Mouse (Mus musculus) adrenal gland, adult 2 months (tissue): ENCODE measurements at regions not wholly inside any gene's neighbourhood (a gene's known extent, or its start where the extent isn't known, plus 50 kb on each side); places are given as distances from the start of the nearest gene placed in this dataset.

Source experiments
- DNase-seq: peaks from one replicate; pipeline ENCODE4 v3.0.0; 2021

DNA sequence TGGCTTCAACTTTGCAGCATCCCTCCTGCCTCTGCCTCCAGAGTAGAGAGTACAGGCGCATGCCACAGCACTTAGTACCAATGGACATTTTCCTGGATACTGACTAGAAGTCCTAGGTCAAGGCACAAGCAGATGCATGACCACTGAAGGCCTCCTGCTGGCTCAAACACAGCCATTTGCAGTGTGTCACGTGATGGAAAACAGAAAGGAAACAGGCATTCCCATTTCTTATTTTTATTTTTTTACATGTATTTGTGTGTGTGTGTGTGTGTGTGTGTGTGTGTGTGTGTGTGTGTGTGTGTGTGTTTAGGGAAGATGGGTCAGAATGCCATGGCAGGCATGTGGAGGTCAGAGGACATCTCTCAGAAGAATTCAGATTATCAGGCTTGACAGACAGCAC lies 65.6 kb downstream of the Thap12 start:
- DNase-seq = no peak

DNA sequence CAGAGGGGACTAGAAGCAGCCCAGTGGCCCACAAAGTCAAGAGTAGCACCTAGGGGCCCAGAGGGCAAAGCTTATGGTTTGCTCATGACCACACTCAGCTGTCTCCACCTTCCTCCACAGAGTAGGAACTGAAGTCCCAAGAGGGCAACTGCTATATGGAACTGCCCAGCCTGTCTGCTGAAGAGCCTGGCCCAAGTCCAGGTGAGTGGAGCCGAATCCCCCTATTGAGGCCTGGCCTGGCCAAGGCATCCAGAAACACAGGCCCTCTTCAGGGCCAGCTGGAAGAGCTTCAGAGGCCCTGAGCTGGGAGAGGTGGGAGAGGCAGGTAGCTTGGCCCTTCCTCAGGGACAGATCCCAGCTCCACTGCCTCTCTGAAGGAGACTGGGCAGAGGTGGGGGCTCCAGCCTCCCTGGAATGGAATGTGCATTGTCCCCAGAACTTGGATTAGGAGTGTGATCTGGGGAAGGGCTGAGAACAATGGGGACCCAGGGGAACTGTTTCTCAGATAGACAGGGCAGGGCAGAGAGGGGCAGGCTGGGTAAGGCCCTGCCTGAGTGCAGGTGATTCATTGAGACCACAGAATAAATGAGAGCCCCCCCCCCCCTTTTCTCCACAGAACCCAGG lies 65.7 kb upstream of the Wnt11 start:
- DNase-seq = no peak

DNA sequence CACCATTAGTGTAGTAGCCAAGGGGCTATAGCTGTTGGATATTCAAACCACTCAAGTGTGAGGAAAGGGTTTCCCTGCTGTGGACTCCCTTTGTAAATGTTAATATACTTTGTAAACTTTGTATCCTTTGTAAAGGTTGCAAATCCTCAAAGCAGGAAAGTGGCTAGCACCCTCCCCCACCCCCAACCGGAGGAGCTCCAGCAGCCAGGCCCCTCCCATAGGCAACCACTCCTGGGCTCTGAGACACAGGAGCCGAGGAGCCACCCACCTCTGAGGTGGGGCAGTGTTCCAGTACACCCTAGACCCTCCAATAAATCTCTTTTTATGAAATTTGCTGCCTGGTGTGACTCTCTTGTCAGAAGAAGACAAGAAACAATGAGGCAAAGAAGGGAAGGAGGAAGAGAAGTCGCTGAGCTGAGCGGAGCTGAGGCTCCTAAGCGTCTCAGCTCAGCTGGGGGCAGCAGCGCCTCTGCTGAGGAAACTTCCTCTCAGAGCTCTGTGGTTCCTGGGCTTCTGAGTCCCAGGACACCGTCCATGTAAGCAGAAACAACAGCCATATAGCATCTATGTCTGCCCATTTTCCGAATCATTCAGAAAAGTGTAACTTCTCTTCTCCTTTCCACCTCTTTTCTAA lies 64.5 kb upstream of the Wnt11 start:
- no peak for DNase-seq

DNA sequence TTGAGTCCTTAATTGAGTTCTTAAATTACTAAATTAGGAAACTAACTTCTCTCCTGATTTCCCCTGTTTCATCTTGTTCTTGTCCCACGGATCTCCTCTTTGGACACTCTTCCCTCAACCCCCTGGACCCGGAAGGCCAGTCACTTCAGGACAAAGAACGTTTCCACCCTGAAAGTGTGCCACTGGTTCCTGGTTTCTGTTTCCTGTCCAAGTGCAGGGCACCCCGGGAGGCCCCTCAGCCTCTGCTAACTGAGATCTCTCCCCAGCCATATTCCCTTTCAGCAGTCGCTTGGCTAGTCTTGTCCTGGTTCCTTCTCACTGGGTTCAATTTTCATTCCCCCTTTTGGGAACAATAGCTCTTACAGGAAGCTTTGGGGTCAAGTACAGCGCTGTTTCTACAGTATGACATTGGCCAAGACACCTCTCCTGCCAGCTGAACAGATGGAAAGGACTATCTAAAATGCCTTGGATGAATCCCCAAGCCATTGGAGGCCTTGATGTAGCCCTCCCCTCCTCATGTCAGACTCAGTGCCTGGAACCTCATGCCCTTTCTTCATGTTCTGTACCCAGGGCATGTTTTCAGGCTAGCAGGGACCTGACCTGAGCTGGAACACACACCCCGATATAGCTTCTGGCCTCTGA lies 63.7 kb upstream of the Wnt11 start:
- DNase-seq = no peak

DNA sequence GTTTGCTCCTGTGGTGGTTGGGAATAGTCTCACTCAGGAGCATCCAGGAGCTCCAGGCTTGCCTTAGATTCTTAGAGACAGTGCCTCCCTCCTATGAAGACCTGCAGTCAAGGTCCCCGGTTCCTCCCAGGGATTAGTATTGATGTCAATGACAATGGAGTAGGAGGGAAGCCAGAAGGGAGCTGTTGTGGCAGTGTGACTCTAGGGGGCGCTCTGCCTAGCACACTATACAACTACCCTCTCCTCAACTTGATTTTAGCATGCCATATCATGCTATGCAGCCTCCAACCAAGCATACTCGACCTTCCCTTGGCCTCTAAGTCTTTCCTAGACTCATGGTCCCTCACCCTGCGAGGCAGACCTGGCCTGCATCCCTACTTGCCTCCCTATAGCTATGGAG lies 60.3 kb upstream of the Wnt11 start:
- DNase-seq = no peak

DNA sequence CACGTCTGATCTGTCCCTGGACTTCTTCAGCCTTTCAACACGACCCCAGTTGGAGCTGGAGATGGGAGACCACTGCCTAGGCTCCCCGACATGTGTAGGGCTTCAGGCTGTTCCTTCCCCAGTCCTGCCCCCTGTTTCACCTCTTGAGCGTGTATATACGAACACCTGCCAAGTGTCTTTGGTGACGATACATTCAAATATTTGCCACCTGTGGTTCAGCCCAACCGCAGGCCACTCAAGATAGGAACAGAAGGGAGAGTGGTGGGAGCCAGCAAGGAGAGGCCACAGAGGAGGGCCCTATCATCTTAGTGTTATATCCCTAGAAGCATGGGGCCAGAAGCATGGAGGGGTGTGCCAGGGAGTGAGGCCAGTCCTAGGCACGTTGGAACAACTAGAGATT lies 59.9 kb upstream of the Wnt11 start:
- no peak for DNase-seq

DNA sequence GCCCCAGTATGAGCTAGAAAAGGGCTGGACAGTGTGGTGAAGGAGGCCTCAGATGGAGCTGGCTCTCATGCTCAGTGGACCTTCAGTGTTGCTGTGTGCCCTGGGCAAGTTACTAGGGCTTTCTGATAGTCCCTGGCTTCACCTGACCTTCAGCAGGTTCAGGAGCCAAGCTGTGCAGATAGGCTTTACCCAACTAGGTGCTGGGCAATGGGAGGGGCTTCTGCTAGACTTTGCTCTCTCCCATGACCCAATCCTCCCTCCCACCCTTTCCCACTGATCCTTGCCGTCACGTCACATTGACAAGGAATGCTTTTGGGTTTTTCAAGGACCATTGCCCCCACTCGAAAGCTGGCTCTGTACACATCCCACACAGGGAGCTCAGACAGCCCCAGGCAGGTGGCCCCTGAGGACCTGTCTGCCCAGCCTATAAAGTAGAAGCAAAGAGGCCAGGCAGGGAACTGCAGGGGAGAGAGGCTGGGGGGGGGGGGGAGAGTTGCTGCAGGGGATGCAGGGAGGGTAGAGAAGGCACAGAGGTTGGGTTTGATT lies 57.5 kb upstream of the Wnt11 start:
- no peak for DNase-seq

DNA sequence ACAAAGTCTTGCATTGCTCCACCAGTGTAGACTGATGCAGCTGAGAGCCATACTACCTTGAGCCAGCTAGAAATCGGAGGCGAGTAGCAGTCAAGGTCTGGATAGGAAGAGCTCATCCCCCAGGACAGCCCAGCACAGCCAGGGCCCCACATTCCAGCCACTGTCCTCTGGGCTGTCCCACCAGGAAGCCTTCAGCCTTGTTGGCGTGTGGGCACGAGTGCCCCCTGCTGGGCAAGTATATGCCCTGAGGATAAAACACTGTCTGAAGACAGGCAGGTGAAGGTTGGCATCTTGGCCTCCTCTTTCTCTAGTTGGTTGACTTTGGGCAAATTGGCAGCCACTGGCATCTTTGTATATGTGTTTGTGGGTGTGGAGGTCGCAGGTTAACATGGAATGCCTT lies 56.0 kb upstream of the Wnt11 start:
- peak; percentile 73 for DNase-seq

DNA sequence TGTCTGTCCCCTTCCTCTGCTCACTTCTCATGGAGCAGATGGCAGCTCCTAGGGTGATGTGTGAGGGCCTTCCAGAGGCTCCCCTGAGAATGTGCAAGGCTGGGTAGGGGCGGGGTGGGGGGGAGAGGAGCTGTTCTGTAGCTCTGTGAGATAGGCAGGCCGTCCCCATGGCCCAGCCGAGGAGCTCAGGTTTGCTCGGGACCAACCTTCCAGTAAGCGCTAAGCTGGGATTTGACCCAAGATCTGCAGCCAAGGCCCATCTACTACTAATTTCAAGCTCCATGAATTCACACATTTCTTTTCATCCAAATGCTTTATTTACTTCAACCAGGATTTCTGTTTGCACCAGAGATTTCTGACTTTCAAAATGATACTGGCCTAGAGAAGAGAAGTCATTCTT lies 51.4 kb upstream of the Wnt11 start:
- no peak for DNase-seq

DNA sequence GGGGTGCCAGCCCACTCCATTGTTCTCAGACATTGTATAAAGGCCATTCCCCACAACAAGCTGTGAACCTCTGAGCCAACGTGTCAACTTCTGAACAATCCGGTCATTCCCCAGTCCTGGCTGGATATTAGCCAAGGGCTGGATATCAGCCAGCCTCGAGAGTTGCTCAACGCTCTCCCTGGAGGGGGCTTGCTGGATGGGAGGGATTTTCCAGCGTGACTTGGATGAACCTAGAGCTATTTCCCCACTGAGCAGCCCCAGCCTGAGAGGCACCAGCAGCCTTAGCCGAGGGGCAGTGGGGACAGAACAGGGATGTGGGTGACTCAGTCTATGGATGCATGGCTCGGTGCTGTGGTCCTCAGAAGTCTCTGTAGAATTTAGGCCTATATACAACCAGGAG lies 51.0 kb upstream of the Wnt11 start:
- DNase-seq = peak; percentile 82

DNA sequence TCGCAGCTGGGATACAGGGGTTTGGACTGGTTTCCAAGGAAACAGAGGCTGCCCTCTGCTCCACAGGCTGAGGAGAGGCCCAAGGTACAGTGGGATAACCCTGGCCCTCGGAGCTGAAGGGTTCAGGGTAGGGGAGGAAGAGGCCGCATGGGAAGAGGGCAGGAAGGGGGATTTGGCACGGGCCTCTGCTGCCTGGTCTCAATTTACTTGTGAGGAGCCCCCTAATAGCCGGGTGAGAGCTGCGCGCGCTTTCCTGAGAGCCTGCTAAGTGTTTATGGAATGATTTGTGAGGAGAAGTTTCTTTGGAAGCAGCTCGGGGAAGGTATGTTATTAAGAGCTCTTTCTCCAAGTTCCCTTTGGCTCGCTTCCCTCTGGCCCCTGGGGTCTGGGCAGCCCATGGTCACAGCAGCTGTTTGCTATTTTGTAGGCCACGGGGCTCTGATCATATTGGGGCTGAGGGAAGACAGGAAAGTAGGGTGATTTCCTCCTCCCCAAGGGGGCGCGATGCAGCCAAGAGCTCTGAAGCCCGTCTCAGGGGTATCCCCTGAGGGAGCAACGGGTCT lies 50.5 kb upstream of the Wnt11 start:
- DNase-seq = no peak
